Mouse (Mus musculus): ENCODE measurements around the gene Kcnj14. TPM values are rescaled to one million over a fixed set of nuclear protein-coding genes. Genes with fewer than 3 reads are reported as not detected.
A peak's percentile ranks its signal among the peaks of the same experiment; 100 is the strongest.

Gene Kcnj14
- polyA plus RNA-seq (2016; fragmentation: Nextera tagmentation; extraction: Ambion mirVana) = 0.46 and 1.1 TPM in 2 replicates

- Histone ChIP-seq H3K9ac (replicated peaks) (0 out of 2 replicates have a peak within 1 kb of the TSS, but pooled peaks have one; percentile 24), H3K9me3 (no peaks in the 10 kb centered on the region), H3K4me2 (replicated peaks) (no peak within 1 kb of the TSS), H3K27me3 (peaks cover 14% of the 10 kb centered on the region), H3K36me3 (peaks cover 62% of the 10 kb centered on the region), H3K4me1 (peaks cover 3% of the 10 kb centered on the region), H3K27ac (replicated peaks) (no peak within 1 kb of the TSS), H3K4me3 (no peak within 1 kb of the TSS)
- WGBS = 65% methylated on average over 6 of the region's 7 CpGs
- ATAC-seq (ENCODE audit: low FRiP score, low read depth) = no peak
These were observed at the start of gene Kcnj14 for GRCm38 (mm10) chr7:45824598-45824997. Gene Kcnj14, minus strand, starts transcription at chr7:45824782.

- Histone ChIP-seq H3K4me2 (replicated peaks) (peak overlapping the region; percentile 82), H3K9me3 (no peaks in the 10 kb centered on the region), H3K4me1 (peaks cover 39% of the 10 kb centered on the region), H3K4me3 (peak overlapping the region; percentile 70), H3K27me3 (peaks cover 40% of the 10 kb centered on the region), H3K36me3 (peaks cover 39% of the 10 kb centered on the region), H3K9ac (replicated peaks) (peak overlapping the region; percentile 97), H3K27ac (replicated peaks) (peak overlapping the region; percentile 84)
- ATAC-seq (ENCODE audit: low FRiP score, low read depth) = peak; percentile 50; the same call in 1 of the 2 replicates
- WGBS = 4% methylated on average over 28 of the region's 28 CpGs
These were observed 48.7 kb upstream of the Kcnj14 start for GRCm38 (mm10) chr7:45873061-45873947.

GRCm38 (mm10) chr7:45872624-45873023 lies 48.0 kb upstream of the Kcnj14 start, which contains the start of gene Kdelr1:
Gene Kdelr1, plus strand, starts transcription at chr7:45872772.
- H3K4me1 ChIP-seq = peaks cover 46% of the 10 kb centered on the region
- WGBS = 1% methylated on average over 12 of the region's 18 CpGs

GRCm38 (mm10) chr7:45870282-45871058 lies 45.9 kb upstream of the Kcnj14 start:
- ATAC-seq (ENCODE audit: low FRiP score, low read depth) = no peak
- peaks cover 14% of the 10 kb centered on the region for H3K36me3 ChIP-seq
- H3K27ac ChIP-seq (replicated peaks) = no peak overlapping the region
- peaks cover 63% of the 10 kb centered on the region for H3K27me3 ChIP-seq
- H3K4me1 ChIP-seq = peaks cover 60% of the 10 kb centered on the region
- no peaks in the 10 kb centered on the region for H3K9me3 ChIP-seq
- peak overlapping the region; percentile 58 for H3K9ac ChIP-seq (replicated peaks)
- H3K4me2 ChIP-seq (replicated peaks) = peak overlapping the region; percentile 53
- peak overlapping the region; percentile 34 for H3K4me3 ChIP-seq
- 2% methylated on average over 30 of the region's 30 CpGs for WGBS

More at GRCm38 (mm10) chr7:45872624-45873023, 48.0 kb upstream of the Kcnj14 start, which contains the start of gene Kdelr1:
- peak; percentile 64 for ATAC-seq (ENCODE audit: low FRiP score, low read depth)
- H3K27ac ChIP-seq (replicated peaks) = peak within 1 kb of the TSS; percentile 84
- peak within 1 kb of the TSS; percentile 82 for H3K4me2 ChIP-seq (replicated peaks)
- peaks cover 34% of the 10 kb centered on the region for H3K36me3 ChIP-seq
- H3K27me3 ChIP-seq = peaks cover 46% of the 10 kb centered on the region
- no peaks in the 10 kb centered on the region for H3K9me3 ChIP-seq
- H3K4me3 ChIP-seq = peak within 1 kb of the TSS; percentile 70
- peak within 1 kb of the TSS; percentile 97 for H3K9ac ChIP-seq (replicated peaks)

GRCm38 (mm10) chr7:45869787-45870186 lies 45.2 kb upstream of the Kcnj14 start:
- Histone ChIP-seq H3K36me3 (peaks cover 9% of the 10 kb centered on the region; the same call in 1 of the 2 replicates), H3K4me1 (peaks cover 58% of the 10 kb centered on the region), H3K4me3 (peak overlapping the region; percentile 34), H3K27me3 (peaks cover 63% of the 10 kb centered on the region), H3K4me2 (replicated peaks) (peak overlapping the region; percentile 53), H3K9me3 (no peaks in the 10 kb centered on the region), H3K9ac (replicated peaks) (peak overlapping the region; percentile 58), H3K27ac (replicated peaks) (no peak overlapping the region)
- no peak for ATAC-seq (ENCODE audit: low FRiP score, low read depth)
- WGBS = 3% methylated on average over 14 of the region's 14 CpGs

- Histone ChIP-seq H3K9me3 (no peaks in the 10 kb centered on the region), H3K4me1 (peaks cover 54% of the 10 kb centered on the region), H3K27ac (replicated peaks) (no peak overlapping the region), H3K4me3 (peak overlapping the region; percentile 34), H3K9ac (replicated peaks) (no peak overlapping the region), H3K27me3 (peaks cover 65% of the 10 kb centered on the region), H3K36me3 (peaks cover 3% of the 10 kb centered on the region; the same call in 1 of the 2 replicates), H3K4me2 (replicated peaks) (peak overlapping the region; percentile 53)
- no peak for ATAC-seq (ENCODE audit: low FRiP score, low read depth)
- 14% methylated on average over 8 of the region's 8 CpGs for WGBS
These were observed 44.6 kb upstream of the Kcnj14 start for GRCm38 (mm10) chr7:45869107-45869670.

- H3K36me3 ChIP-seq = no peaks in the 10 kb centered on the region
- ATAC-seq (ENCODE audit: low FRiP score, low read depth) = no peak
- no peak overlapping the region for H3K27ac ChIP-seq (replicated peaks)
- H3K4me2 ChIP-seq (replicated peaks) = peak overlapping the region; percentile 77
- peaks cover 46% of the 10 kb centered on the region for H3K4me1 ChIP-seq
- 3% methylated on average over 2 of the region's 2 CpGs for WGBS
- H3K4me3 ChIP-seq = 0 out of 2 replicates have a peak overlapping the region, but pooled peaks have one; percentile 66
- peaks cover 68% of the 10 kb centered on the region for H3K27me3 ChIP-seq
- H3K9ac ChIP-seq (replicated peaks) = peak overlapping the region; percentile 79; the same call in 1 of the 2 replicates
- H3K9me3 ChIP-seq = no peaks in the 10 kb centered on the region
These were observed 43.3 kb upstream of the Kcnj14 start for GRCm38 (mm10) chr7:45867871-45868270.

- H3K27ac ChIP-seq (replicated peaks) = peak overlapping the region; percentile 55
- peak overlapping the region; percentile 66 for H3K4me3 ChIP-seq
- peak; percentile 72 for ATAC-seq (ENCODE audit: low FRiP score, low read depth)
- peaks cover 66% of the 10 kb centered on the region for H3K27me3 ChIP-seq
- peak overlapping the region; percentile 77 for H3K4me2 ChIP-seq (replicated peaks)
- H3K36me3 ChIP-seq = no peaks in the 10 kb centered on the region
- peak overlapping the region; percentile 79 for H3K9ac ChIP-seq (replicated peaks)
- H3K9me3 ChIP-seq = no peaks in the 10 kb centered on the region
- peaks cover 46% of the 10 kb centered on the region for H3K4me1 ChIP-seq
- WGBS = under 1% methylated on average over 91 of the region's 117 CpGs
These were observed 41.6 kb upstream of the Kcnj14 start for GRCm38 (mm10) chr7:45865925-45866910.

GRCm38 (mm10) chr7:45864435-45864834 lies 39.9 kb upstream of the Kcnj14 start:
- Histone ChIP-seq H3K27me3 (peaks cover 50% of the 10 kb centered on the region), H3K4me1 (peaks cover 37% of the 10 kb centered on the region)

GRCm38 (mm10) chr7:45862804-45863203 lies 38.2 kb upstream of the Kcnj14 start:
- no peaks in the 10 kb centered on the region for H3K36me3 ChIP-seq
- no peak for ATAC-seq (ENCODE audit: low FRiP score, low read depth)
- no peak overlapping the region for H3K4me2 ChIP-seq (replicated peaks)
- no peak overlapping the region for H3K4me3 ChIP-seq
- no peaks in the 10 kb centered on the region for H3K9me3 ChIP-seq
- H3K9ac ChIP-seq (replicated peaks) = no peak overlapping the region
- H3K27me3 ChIP-seq = peaks cover 50% of the 10 kb centered on the region
- WGBS = 86% methylated on average over 7 of the region's 7 CpGs
- H3K27ac ChIP-seq (replicated peaks) = no peak overlapping the region
- peaks cover 25% of the 10 kb centered on the region for H3K4me1 ChIP-seq

More at GRCm38 (mm10) chr7:45864435-45864834, 39.9 kb upstream of the Kcnj14 start:
- 67% methylated on average over 3 of the region's 3 CpGs for WGBS
- no peak overlapping the region for H3K4me3 ChIP-seq
- H3K9me3 ChIP-seq = no peaks in the 10 kb centered on the region
- no peak overlapping the region for H3K9ac ChIP-seq (replicated peaks)
- no peaks in the 10 kb centered on the region for H3K36me3 ChIP-seq
- H3K27ac ChIP-seq (replicated peaks) = no peak overlapping the region
- ATAC-seq (ENCODE audit: low FRiP score, low read depth) = no peak
- H3K4me2 ChIP-seq (replicated peaks) = no peak overlapping the region
